Mouse (Mus musculus) frontal cortex, postnatal 25 days (tissue): Measurements from ENCODE around the gene Psmd9.

Experiments used
- DNase-seq, 2 experiments: peaks; one replicate each; pipeline ENCODE4 v3.0.0; 2022; ENCODE audit warnings: low spot score in 2 of 2

Psmd9 gene

DNA sequence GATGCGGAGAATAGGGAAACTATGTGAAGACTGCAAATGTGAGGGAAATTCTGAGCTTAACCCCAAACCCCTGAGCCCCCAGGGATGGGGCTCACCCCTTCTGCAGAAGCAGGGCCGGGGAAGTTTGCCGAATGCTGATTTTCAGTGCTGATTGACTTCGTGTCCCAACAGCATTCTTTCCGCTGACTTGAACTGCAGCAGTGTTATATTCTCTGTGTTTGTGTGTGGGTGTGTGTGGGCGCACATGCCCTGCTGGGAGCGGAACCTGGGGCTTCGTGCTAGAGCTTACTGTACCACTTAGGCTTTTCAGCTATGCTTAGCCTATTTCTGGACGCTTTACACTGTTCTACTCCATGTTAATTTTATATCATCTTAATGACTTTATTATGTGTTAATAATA, 67.2 kb downstream of the Psmd9 start:
- no peak for DNase-seq

DNA sequence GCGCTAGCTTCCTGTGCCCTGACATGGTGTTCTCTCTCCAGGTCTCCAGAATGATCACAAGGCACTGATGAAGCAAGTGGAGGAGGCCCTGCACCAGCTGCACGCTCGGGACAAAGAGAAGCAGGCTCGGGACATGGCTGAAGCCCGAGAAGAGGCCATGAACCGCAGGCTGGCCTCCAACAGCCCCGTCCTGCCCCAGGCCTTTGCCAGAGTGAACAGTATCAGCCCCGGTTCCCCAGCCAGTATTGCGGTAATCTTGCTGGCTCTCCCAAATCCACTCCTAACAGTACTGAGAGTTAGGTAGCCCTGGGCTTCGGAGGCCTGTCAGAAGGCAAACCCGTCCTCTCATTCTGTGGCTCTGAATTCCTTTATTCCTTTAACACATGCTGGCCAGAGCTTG, 70.3 kb downstream of the Psmd9 start:
- DNase-seq, result no peak

DNA sequence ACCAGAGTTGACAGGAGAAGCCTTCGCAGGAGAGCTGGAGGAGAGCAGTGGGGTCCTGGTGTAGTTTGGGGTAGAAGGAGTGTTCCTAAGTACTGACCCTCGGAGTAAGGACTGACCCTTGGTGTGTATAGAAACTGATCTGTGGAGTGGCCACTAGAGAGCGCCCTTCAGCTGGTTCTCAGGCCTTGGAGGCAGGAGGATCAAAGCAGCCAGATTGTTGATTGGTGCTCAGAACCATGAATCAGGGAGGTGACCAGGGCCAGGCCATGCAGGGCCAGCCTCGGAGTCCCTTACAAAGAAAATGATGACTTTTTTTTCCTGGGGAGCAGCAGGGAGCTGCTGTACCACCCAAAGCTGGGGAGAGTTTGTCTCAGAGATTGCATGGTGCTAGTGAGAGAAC, 76.3 kb downstream of the Psmd9 start:
- no peak for DNase-seq

DNA sequence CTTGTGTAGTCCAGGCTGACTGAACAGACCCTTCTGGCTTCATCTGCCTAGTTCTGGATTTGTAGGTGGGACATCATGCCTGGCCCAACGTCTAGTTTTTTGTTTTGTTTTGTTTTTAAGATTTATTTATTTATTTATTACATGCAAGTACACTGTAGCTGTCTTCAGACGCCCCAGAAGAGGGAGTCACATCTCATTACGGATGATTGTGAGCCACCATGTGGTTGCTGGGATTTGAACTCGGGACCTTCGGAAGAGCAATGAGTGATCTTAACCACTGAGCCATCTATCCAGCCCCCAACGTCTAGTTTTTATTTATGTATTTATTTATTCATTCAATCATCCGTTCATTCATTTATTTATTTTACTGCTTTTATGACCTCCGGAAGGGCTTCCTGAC, 82.2 kb downstream of the Psmd9 start:
- no peak for DNase-seq

DNA sequence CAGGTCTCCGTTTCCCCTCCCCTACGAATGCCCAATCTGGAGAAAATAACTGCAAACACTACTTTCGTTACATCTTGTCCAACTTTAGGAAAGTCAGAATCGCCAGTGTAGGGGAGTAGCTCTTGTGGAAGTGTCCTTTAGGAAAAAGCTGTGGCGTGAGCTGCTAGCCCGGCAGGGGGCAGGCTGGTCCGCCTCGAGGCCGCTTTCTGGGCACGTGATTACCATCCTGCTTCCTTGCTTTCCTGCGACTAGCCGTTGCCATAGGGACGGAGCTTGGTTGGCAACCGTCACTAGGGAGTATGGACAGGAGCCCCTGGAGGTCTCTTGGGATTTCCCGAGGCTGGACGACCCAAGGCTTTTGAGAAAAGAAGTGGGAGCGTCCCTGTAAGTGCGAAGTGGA, 82.6 kb downstream of the Psmd9 start, which contains the start of gene Wdr66:
Gene Wdr66 (plus strand): TSS at position 269 of the 400 bp plus-strand sequence.
- peak; percentile 85 for DNase-seq

DNA sequence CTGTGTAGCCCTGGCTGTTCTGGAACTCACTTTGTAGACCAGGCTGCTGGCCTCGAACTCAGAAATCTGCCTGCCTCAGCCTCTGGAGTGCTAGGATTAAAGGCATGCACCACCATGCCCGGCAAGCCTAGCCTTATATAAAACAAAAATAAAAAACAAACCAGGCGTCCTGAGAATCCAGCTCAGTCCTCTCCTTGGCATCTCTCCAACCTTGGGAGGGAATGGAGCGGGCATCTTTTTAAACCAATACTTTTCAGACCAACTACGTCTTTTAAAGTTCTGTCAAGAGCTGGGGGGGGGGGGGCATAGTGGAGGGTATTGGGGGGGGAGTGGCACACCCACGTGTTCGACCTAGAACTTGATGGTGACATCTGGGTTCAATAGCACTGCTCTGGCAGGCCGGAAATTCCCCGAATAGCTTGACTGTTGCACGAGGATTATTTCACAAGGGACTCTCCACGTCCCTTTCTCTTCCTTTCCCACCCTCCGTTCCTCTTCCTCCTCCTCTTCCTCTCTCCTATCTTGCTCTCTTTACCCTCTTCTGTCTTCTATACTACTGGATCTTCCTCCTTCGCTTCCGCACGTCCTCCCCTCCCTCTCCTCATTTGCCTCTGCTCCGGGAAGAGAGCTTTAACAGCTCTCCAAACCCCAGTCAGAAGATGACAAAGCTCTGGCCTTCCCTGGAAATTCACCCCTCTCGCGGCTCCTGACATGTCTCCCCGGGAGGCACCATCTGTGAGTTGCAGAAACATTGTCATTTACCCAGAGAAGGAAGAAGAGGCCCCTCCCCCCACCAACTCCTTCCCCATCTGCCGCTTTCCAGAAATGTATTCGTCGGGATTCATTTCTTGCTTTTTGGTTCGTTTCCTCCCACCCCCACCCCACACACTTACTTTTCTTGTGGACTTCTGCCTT, 87.9 kb downstream of the Psmd9 start:
- DNase-seq, result peak; percentile 49 to 60

DNA sequence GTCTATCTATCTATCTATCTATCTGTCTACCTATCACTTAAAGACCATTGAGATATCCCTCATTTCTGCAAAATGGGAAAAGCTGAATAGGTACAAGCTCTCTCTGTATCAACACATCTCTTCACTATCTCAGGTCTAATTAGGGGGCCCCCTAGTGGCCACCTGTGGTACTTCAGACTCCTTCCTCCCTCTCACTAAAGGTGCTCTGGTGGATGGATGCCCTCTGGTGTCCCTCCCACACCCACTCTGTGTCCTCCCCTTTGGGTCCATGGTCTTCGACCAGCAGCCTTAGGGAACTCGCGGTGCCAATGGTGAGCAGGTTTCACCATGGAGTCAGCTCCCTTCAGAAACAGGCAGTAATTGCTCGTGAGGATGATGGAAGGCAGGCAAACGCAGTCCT, 89.8 kb downstream of the Psmd9 start:
- peak; percentile 43 to 47 for DNase-seq

DNA sequence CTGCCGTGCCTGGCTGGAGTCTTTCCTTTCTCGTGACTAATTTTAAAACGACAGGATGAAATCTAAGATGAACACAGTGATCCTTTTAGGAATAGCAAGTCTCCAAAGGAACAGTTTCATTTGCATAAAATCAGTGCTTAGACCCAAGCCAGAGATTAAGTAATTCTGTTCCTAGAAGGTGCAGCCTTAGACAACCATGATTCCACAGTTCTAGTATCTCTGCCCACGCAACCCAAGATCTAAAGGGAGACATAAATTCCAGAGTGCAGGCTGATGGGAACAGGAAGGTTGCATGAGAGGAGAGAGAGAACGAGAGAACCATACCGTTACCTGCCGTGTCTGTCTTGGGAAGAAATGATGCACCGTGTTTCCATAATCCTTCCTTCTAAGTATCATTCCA, 91.5 kb downstream of the Psmd9 start:
- DNase-seq, result no peak

DNA sequence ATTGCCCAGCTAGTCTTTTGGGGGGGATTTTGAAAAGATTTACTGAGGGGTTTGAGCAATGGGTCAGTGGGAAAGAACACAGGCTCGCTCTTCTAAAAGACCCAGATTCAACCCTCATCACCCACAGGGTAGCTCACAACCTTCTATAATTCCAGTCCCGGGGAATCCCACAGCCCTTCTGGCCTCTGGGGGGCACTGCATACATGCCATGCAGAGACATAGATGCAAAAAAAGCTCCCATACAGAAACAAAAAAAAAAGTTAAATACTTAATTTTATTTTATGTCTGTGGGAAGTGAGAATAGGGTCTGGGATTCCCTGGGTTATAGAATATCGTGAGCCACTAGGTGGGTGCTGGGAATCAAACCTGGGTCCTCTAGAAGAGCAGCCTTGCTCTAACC, 97.7 kb downstream of the Psmd9 start:
- DNase-seq, result no peak

DNA sequence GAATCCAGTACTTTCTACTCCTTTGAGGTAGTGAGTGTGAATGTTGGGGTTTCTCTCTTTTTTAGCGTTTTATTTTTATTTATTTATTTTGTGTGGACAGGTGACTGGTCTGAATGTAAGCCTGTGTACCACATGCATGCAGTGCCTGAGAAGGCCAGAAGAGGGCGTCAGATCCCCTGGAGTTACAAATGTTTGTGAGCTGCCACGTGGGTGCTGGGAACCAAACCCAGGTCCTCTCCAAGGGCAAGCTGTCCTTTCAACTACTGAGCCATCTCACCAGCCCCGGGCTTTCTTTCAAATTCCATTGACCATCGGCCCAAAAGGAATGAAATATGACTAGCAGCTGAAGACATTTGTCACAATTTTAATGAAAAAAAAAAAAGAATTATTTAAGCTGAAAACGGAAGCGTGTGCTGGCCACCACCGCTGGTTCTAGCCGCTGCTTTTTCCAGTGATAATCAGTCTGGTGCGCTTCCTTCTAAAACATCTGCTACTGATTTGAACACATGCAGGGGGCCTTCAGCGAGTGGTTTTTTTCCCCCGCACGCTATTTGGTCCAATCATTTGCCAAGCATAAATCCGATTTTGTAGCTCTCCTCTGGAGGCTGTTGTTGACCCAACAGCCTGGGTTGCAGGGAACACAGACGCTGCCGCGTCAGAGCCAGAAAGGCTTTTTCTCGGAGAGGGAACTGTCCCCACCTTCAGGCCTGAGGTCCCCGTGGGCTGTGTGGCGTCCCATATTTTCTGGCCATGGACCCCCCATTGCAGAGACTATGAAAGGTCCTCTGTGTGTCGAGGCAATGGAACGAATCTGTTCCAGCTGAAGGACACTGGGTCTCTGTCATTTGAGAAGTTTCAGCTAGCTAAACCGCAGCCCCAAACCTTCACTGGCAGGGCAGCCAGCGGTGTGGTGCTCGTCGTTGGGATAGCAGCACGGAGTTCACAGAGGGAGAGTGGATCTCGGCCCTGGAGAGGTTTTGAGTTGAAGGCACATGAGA, 99.6 kb downstream of the Psmd9 start:
- DNase-seq, result no peak

DNA sequence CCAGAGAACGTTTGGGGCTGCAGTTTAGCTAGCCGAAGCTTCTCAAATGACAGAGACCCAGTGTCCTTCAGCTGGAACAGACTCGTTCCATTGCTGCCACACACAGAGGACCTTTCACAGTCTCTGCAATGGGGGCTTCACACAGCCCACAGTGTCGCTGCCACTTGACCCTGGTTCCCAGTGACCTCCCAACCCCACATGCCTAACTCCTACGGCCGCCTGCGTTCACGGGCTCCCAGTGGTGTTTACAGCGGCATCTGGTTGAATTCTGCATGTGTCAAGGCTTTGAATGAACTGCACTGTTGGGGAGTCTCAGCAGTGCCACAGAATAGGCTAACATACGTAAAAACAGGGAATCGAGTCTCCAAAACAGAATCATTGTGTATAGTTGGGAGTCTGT, 101.7 kb downstream of the Psmd9 start:
- DNase-seq, result no peak

DNA sequence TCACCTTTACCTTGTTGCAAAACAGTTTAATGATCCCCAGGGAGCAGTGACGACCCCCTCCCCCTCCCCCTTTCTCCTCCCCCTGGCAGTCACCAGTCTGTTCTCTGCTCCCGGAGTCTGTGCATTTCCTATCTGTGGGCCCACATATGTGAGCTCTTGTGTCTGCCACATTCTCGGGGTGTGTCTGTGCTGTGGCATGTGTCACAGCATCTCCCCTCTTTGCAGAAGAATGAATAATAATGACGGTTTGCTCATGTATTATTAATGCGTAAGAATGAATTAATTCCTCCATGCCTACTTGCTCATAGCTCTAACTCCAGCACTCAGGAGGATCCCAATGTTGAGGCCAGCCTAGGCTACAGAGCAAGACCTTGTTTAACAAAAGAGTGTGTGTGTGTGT, 103.7 kb downstream of the Psmd9 start:
- no peak for DNase-seq

DNA sequence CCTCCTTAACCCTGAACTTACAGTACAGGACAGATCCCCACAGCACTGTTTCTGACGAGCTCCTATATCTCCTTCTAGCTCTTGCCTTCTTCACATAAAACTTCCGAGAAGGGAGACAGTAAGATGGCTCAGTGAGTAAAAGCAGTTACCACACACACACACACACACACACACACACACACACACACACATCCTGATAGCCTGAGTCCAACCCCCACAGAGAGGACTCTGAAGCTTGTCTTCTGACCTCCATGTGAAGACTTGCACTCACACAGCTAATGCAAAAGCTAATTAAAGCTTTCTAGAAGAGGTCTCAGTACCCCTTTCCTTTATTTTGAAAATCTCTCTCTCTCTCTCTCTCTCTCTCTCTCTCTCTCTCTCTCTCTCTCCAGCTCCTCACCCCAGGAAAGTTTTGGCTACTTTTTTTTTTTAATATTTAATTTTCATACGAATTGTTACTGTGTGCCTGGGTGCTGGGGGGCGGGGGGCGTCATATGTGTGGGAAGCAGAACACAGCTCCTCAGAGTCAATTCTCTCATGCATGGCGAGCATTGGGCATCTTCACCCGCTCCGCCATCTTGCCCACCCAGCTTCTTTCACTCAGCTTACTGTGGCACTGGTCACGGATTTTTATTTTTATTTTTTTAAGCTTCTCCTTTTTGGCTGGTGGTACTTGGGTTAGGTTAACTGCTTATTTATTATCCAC, 107.6 kb downstream of the Psmd9 start:
- DNase-seq, result no peak

DNA sequence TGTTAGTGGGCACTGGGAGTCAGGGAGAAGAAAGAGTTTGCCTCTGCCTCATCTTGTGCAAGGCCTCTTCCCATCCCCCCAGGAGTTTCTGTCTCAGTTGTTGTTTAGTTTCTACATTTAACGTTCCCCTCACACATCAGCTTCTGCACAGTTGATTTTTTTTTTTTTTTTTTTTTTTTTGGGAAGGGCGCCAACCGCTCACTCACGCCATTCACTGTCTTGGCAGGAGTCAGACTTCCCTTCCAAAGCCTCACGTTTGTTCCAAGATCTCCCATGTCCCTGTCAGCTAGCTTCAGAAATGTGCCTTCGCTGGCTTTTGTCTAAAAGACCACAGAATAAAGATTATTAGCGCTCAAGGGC, 108.1 kb downstream of the Psmd9 start:
- DNase-seq, result no peak

DNA sequence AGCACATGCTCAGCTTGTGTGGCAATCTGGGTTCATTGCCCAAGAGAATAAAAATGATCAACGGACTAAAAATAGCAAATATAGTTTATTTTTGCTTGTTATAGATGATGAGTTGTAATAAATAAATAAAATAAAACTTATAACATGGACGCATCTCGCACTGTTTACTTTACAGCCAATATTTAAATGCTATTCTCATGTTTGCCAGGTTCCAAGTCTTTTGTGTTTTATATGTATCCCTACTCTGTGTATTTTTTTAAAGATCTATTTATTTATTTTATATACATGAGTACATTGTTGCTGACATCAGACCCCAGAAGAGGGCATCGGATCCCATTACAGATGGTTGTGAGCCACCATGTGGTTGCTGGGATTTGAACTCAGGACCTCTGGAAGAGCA, 108.5 kb downstream of the Psmd9 start:
- no peak for DNase-seq

DNA sequence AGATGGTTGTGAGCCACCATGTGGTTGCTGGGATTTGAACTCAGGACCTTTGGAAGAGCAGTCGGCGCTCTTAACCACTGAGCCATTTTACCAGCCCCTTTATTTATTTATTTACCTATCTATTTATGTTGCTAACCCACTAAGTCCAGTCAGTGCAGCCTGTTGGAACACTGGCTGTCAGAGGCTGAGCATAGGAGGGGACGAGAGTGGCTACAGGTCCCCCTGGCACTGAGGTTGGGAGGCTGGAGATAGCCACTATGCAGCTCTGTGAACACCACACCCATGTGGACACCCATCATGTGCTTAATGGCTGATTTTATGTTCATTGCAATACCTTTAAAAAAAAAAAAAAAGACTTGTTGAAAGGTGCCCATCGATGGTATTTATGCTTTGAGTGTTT, 110.0 kb downstream of the Psmd9 start:
- no peak for DNase-seq

DNA sequence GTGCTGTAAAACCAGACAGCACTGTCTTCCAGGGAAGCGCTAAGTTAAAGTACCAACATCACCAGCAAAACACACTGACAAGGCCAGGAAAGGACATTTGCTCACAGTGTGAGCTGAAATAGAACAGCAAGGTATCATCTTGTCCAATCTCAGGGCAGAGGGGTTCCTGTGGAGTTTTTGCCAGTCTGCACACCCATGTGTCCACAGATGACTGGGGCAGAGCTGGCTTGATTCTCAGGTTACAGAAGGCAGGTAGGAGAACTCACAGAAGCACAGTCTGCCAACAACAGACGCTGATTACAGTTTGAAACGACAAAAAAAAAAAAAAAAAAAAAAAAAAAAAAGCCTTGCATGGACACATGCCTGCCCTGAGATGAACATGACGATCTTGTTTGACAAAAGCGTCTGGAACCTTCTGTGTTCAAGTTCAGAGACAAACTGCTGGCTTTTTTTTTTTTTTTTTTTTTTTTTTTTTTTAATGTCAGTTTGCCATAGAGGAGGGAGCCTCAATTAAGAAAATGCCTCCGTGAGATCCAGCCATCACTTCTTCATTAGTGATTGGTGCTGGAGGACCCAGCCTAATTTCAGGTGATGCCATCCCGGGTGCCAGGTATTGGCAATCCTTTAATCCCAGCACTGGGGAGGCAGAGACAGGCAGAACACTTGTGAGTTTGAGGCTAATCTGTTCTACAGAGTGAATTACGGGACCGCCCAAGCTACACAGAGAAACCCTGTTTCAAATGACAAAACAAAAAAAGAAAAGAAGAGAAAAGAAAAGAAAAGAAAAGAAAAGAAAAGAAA, 112.3 kb downstream of the Psmd9 start:
- DNase-seq, result no peak

DNA sequence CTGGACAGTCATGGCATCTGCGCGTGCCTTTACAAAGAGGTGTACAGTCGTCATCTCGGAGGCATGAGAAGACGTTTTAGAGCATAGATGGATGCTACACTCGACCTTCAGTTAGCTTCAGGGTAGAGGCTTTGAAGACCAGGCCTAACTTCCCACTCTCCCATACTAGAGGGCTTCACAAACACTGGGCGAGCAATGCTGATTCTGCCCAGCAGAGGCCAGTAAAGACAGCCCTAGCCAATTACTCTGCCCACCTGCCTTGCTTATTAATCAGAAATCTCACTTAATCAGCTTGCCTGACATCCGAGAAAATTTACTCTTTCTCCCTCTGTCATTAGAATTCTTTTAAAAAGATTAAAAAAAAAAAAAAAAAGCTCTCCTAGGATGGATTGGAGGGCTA, 116.0 kb downstream of the Psmd9 start:
- peak; percentile 18 to 37 for DNase-seq

DNA sequence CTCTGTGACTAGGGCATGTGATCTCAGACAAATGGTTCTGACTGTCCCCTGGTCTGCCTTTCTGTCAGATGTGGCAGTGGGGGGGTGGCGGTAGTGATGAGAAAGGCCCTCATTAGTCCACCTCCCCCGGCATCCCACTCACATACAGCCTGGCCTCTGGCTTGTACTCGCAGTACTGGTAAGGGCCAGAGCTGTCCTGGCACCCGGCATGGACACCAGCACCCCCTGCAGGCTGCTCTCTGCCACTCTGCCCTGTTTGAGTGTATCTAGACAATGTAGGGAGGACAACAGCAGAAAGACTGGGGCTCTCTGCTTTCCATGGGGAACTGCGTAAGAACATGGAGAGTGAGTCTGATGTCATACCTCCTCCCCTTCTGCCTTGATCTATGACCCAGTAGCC, 118.9 kb downstream of the Psmd9 start:
- DNase-seq, result no peak

DNA sequence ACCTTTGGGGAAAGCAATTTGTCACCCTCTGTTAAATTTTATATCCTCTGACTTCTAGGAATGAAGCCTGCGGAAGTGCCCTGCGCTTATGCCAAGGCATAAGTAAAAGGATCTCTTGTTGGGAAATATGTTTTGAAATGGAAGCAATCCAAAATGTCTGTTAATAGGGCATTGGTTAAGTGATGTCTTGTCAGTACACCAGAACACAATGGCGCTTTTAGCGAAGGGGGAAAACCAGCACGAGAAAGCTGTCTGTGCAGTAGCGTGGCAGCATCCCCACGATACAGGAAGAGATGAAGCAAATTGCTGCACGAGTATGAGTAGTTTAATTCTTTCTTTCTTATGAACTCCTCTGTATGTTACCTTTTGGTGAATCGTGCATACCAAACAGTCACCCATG, 125.4 kb downstream of the Psmd9 start:
- DNase-seq, result no peak

DNA sequence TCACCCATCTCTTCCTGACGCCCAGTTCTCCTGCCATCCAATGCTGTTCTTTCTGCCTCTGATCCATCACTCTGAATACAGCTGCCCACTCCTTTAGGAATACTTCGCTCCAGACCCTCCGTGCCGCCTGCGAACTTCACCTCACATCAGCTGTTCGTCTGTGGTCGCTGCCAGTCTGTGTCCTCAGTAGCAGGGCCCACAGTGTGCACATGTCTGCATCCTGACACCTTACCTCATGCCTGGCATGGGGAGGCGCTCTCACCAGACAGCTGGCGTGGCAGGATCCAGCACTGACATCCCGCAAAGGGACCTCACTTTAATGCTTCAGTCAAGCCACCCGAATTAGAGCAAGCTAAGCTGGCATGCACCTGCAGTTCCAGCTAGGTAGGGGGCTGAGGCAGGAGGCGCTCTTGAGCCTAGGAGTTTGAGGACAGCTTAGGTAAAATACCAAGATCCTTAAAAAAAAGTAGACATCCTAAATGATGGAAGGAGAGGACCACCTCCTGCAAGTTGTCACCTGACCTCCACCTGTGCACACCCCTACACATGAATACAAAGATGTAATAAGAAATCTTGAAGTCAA, 127.1 kb downstream of the Psmd9 start:
- no peak for DNase-seq
